Mouse (Mus musculus) midbrain, embryonic 14.5 days (tissue): ENCODE measurements around the gene Arhgap10. TPM values are rescaled to one million over a fixed set of nuclear protein-coding genes. Genes with fewer than 3 reads are reported as not detected.

Experiments used
- ATAC-seq: fragments of 200-750 bp; cut with Nextera tagmentation; 2 replicates; pipeline ENCODE4 v1.8.0; 2017; ENCODE audit warnings: moderate number of reproducible peaks, moderate library complexity; ENCODE audit not compliant: low FRiP score, low TSS enrichment
- DNase-seq: peaks from one replicate; pipeline ENCODE4 v3.0.0-alpha.2; 2015
- H3K27ac ChIP-seq: fragments of 300-500 bp; sonication (generic); replicated peaks from 2 replicates; pipeline ENCODE4 v1.5.1; 2014; ENCODE audit warnings: mild to moderate bottlenecking, low read depth, low read length, moderate library complexity
- H3K27me3 ChIP-seq: fragments of 300-500 bp; sonication (generic); 2 replicates; pipeline ENCODE4 v1.6.1; 2014; ENCODE audit warnings: low read length, control low read depth, mixed read lengths; ENCODE audit not compliant: control insufficient read depth, insufficient read depth
- H3K36me3 ChIP-seq: fragments of 300-500 bp; sonication (generic); 2 replicates; pipeline ENCODE4 v1.6.1; 2014; ENCODE audit warnings: low read length, control low read depth; ENCODE audit not compliant: control insufficient read depth, insufficient read depth
- H3K4me1 ChIP-seq: fragments of 300-500 bp; sonication (generic); 2 replicates; pipeline ENCODE4 v1.6.1; 2014; ENCODE audit warnings: mild to moderate bottlenecking, antibody characterized with exemption, low read length, control low read depth; ENCODE audit not compliant: control insufficient read depth, insufficient read depth
- H3K4me2 ChIP-seq: fragments of 300-500 bp; sonication (generic); 2 replicates; pipeline ENCODE4 v1.6.1; 2014; ENCODE audit warnings: mild to moderate bottlenecking, low read length, moderate library complexity
- H3K4me3 ChIP-seq: fragments of 300-500 bp; sonication (generic); replicated peaks from 2 replicates; pipeline ENCODE4 v1.5.1; 2014; ENCODE audit warnings: low read depth, low read length
- H3K9ac ChIP-seq: fragments of 300-500 bp; sonication (generic); replicated peaks from 2 replicates; pipeline ENCODE4 v1.6.1; 2014; ENCODE audit warnings: mild to moderate bottlenecking, low read length, moderate library complexity
- H3K9me3 ChIP-seq: fragments of 300-500 bp; sonication (generic); 2 replicates; pipeline ENCODE4 v1.6.1; 2016; ENCODE audit warnings: low read length, control low read depth, mixed read lengths; ENCODE audit not compliant: control insufficient read depth
- WGBS: fragments of 180-500 bp; shearing (Covaris S2); extraction: QIAGEN DNeasy Blood & Tissue Kit; methylation state at CpG from one replicate; pipeline ENCODE4 v1.1.7; 2014; 5-methylcytosine and 5-hydroxymethylcytosine counted together
- polyA plus RNA-seq: library from polyadenylated mRNA; unstranded; fragments of >200 nt; fragmentation: Nextera tagmentation; extraction: Ambion mirVana; gene quantifications from 2 replicates; pipeline ENCODE4 v1.2.1, GENCODE M21; 2014

The Arhgap10 gene
- polyA plus RNA-seq, 1 experiment from 2014 or later, result 3.0 TPM

DNA sequence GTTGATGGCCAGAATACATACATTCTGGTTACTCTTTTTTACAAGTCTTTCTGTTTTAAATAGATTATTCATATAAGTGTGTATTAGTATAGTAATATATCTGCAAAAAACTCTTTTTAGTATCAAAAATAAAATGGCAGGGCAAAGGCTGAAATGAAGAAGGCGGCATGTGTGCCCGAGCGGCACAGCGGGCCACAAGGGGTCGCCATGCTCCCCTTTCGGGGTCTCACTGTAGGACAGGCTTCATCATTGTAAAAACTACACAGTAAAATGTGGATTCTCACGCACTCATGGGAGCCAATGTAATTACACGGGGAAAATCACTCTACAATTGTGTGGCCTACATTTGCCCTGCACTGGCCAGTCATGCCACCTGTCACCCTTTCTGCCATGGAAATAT is 160.6 kb downstream of the Arhgap10 start:
- WGBS, result 79% methylated on average over 8 of the region's 8 CpGs

GRCm38 (mm10) chr8:77355344-77355743 is 162.4 kb downstream of the Arhgap10 start:
- Histone ChIP-seq H3K4me2 (no peak overlapping the region), H3K36me3 (no peaks in the 10 kb centered on the region), H3K27ac (no peak overlapping the region), H3K9ac (no peak overlapping the region), H3K27me3 (no peaks in the 10 kb centered on the region), H3K9me3 (no peaks in the 10 kb centered on the region), H3K4me1 (no peaks in the 10 kb centered on the region), H3K4me3 (no peak overlapping the region)
- DNase-seq, result no peak
- 90% methylated on average over 5 of the region's 5 CpGs for WGBS
- ATAC-seq, result no peak

More for the DNA sequence above, 160.6 kb downstream of the Arhgap10 start:
- Histone ChIP-seq H3K9me3 (no peaks in the 10 kb centered on the region), H3K9ac (no peak overlapping the region), H3K4me1 (no peaks in the 10 kb centered on the region), H3K4me3 (no peak overlapping the region), H3K27me3 (no peaks in the 10 kb centered on the region), H3K4me2 (no peak overlapping the region), H3K36me3 (no peaks in the 10 kb centered on the region), H3K27ac (no peak overlapping the region)
- ATAC-seq (no peak), DNase-seq (no peak)

DNA sequence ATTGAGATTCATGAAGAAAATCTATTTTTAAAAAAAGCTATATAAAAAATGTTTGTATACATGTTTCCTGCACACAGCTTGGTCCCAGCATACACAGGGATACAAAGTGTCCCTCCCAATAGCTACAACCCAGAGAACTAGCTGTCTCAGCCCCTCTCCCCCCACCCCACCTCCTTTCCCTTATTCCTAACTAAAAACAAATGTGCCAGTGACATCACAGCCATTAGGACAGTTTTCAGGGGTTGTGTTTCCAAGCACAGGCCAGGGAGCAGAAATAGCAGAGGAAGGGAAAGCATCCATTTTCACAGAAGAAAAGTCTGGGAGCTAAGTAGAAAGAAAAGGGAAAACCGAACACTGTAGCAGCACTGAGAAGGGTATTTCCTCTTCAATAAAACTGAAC is 163.6 kb downstream of the Arhgap10 start:
- H3K9me3 ChIP-seq, result no peaks in the 10 kb centered on the region
- 92% methylated on average over 1 of the region's 1 CpGs for WGBS
- no peak for DNase-seq
- no peak overlapping the region for H3K4me3 ChIP-seq
- H3K9ac ChIP-seq, result no peak overlapping the region
- H3K4me2 ChIP-seq, result no peak overlapping the region
- no peaks in the 10 kb centered on the region for H3K36me3 ChIP-seq
- no peaks in the 10 kb centered on the region for H3K27me3 ChIP-seq
- H3K27ac ChIP-seq, result no peak overlapping the region
- H3K4me1 ChIP-seq, result no peaks in the 10 kb centered on the region
- no peak for ATAC-seq

DNA sequence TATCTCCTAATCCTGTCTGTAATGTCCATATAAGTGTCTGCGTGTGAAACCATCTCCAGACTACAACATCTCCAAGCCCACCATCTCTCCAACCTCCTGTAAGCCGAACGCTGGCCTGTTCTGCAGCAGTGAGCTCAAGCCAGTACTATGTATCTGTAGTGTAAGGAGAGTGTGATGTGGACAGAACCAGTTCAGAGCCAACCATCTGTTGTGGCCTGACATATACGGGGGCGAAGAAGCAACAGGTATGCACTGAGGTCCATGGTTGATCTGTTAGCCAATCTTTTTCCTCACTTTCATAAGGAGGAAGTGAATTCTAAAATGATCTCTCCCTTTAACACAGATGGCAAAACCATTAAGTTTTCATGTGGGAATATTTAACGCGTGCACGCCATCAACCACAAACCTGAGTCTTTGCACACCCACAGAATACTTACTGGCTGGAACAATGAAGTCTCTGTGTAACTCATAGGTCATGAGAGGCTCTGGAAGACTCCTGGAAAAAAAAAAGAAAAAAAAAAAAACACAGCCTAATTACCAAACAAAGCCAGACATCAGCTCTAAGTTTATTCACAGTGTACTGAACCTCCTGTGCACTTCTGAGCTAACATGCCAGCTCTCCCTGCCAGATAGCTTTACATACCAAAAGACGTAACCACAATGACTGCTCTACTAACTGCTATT is 166.4 kb downstream of the Arhgap10 start:
- 80% methylated on average over 9 of the region's 9 CpGs for WGBS
- Histone ChIP-seq H3K4me2 (no peak overlapping the region), H3K27ac (no peak overlapping the region), H3K36me3 (no peaks in the 10 kb centered on the region), H3K9ac (no peak overlapping the region), H3K27me3 (no peaks in the 10 kb centered on the region), H3K4me1 (no peaks in the 10 kb centered on the region), H3K9me3 (no peaks in the 10 kb centered on the region), H3K4me3 (no peak overlapping the region)
- no peak for ATAC-seq
- no peak for DNase-seq

DNA sequence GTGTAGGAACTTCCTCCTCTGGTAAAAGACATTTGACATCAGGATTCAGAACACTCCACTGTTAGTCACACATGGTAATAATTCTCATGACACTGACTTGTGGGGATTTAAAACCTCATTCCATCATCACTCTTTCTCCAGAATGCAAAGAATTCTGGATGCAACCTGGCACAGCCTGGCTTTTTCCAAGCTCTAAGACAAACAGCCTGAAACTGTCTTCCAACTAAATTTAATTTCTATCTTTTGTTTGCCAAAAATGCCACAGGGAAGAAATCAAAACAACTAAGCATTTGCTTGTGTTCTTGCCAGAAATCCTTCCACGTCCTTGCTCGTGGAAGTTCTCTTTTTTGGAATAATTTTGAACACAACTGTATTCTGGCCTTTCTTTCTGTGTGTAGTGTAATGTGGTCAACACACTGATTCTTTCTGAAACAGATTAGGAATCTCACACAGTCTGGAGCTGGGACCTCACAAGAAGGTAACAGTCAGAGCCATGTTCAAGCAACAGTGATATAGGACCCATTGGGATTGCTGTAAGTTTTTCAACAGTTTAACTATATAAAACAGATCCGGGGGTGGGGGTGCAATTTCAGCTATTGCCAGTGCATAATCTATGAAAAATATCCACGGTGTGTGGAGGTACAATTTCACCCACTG is 167.5 kb downstream of the Arhgap10 start:
- Histone ChIP-seq H3K4me3 (no peak overlapping the region), H3K36me3 (no peaks in the 10 kb centered on the region), H3K4me1 (no peaks in the 10 kb centered on the region), H3K4me2 (no peak overlapping the region), H3K9me3 (no peaks in the 10 kb centered on the region), H3K27me3 (no peaks in the 10 kb centered on the region), H3K27ac (no peak overlapping the region), H3K9ac (no peak overlapping the region)
- WGBS, result 91% methylated on average over 4 of the region's 4 CpGs
- ATAC-seq (no peak), DNase-seq (no peak)

- no peak overlapping the region for H3K27ac ChIP-seq
- no peak for ATAC-seq
- no peak for DNase-seq
- no peaks in the 10 kb centered on the region for H3K9me3 ChIP-seq
- no peak overlapping the region for H3K4me3 ChIP-seq
- H3K4me1 ChIP-seq, result peaks cover 7% of the 10 kb centered on the region; the same call in 1 of the 2 replicates
- H3K4me2 ChIP-seq, result no peak overlapping the region
- no peak overlapping the region for H3K9ac ChIP-seq
- no peaks in the 10 kb centered on the region for H3K36me3 ChIP-seq
- 95% methylated on average over 6 of the region's 6 CpGs for WGBS
- no peaks in the 10 kb centered on the region for H3K27me3 ChIP-seq
Observed at GRCm38 (mm10) chr8:77343916-77344315, 173.8 kb downstream of the Arhgap10 start.

DNA sequence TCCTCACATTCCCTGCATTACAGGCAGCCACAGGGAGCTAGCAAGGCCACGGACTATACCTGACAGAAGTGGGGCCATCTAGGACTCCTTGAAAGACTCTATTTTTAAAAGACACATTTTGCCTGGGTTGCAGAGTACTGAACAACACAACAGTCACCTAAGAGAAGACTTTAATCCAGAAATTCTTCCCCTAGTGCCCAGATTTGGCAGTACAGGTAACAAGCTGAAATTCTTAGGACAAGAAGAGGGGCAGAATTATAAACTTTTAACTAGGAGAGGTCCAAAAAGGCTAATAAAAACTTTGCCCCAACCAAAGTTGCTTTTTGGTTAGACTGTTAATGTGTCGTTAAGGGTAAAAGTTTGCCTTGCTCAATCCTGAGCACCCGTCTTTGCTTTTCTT is 174.4 kb downstream of the Arhgap10 start:
- Histone ChIP-seq H3K9me3 (no peaks in the 10 kb centered on the region), H3K27ac (no peak overlapping the region), H3K4me1 (peaks cover 7% of the 10 kb centered on the region; the same call in 1 of the 2 replicates), H3K9ac (no peak overlapping the region), H3K4me3 (no peak overlapping the region), H3K27me3 (no peaks in the 10 kb centered on the region), H3K36me3 (no peaks in the 10 kb centered on the region), H3K4me2 (no peak overlapping the region)
- DNase-seq, result no peak
- ATAC-seq, result no peak
- WGBS, result 94% methylated on average over 3 of the region's 3 CpGs

GRCm38 (mm10) chr8:77342144-77342543 is 175.6 kb downstream of the Arhgap10 start:
- H3K9ac ChIP-seq, result no peak overlapping the region
- H3K27ac ChIP-seq, result no peak overlapping the region
- no peaks in the 10 kb centered on the region for H3K36me3 ChIP-seq
- 75% methylated on average over 4 of the region's 4 CpGs for WGBS
- no peak overlapping the region for H3K4me3 ChIP-seq
- peaks cover 7% of the 10 kb centered on the region; the same call in 1 of the 2 replicates for H3K4me1 ChIP-seq
- no peaks in the 10 kb centered on the region for H3K9me3 ChIP-seq
- no peaks in the 10 kb centered on the region for H3K27me3 ChIP-seq
- H3K4me2 ChIP-seq, result no peak overlapping the region
- DNase-seq (no peak), ATAC-seq (no peak)

- Histone ChIP-seq H3K4me1 (peaks cover 7% of the 10 kb centered on the region; the same call in 1 of the 2 replicates), H3K9ac (no peak overlapping the region), H3K4me2 (no peak overlapping the region), H3K27ac (no peak overlapping the region), H3K36me3 (no peaks in the 10 kb centered on the region), H3K9me3 (no peaks in the 10 kb centered on the region), H3K27me3 (no peaks in the 10 kb centered on the region), H3K4me3 (no peak overlapping the region)
- no peak for ATAC-seq
- WGBS, result 50% methylated on average over 9 of the region's 9 CpGs
- no peak for DNase-seq
Observed at GRCm38 (mm10) chr8:77341329-77341728, 176.4 kb downstream of the Arhgap10 start.
